Mouse (Mus musculus) spleen, adult 12 weeks (tissue): ENCODE data around the gene 2010300C02Rik.

Experiments
- DNase-seq: peaks from one replicate; pipeline ENCODE4 v3.0.0; 2022; ENCODE audit warnings: low spot score

2010300C02Rik gene

DNA sequence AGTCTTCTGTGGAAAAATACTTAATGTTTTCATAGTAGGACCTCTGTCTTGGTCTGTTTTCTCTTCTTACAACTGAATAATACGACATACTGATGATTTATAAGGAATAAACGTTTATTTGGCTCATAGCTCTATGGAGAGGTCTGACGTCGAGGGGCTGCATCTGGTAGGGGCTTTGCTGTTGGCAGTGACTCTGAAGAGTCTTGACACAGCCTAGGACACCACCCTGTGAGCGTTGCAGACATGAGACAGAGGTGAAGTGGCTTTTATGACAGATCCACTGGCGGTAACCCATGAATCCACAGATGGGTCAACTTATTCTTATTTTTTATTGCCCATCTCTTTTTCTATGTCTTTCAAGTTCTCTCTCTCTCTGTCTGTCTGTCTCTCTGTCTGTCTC is 52.5 kb downstream of the 2010300C02Rik start:
- no peak for DNase-seq

DNA sequence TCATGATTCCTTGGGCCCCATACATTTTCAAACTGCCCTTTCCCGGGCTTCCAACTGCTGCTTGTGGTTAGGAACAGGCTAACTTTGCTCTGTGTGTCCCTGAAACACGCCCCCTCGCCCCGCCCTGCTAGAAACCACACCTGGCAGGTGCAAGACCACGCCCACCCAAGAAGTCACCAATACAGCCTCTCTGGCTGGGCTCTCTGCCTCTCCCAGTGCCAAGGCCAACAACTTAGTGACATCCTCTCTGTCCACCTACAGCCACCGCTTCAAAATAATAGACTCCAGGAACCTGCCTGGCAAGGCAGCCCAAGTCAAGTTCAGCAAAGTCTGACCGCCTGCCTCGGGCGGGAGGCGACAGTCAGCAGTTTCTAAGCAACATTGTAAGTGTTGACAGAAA is 53.3 kb downstream of the 2010300C02Rik start:
- no peak for DNase-seq

DNA sequence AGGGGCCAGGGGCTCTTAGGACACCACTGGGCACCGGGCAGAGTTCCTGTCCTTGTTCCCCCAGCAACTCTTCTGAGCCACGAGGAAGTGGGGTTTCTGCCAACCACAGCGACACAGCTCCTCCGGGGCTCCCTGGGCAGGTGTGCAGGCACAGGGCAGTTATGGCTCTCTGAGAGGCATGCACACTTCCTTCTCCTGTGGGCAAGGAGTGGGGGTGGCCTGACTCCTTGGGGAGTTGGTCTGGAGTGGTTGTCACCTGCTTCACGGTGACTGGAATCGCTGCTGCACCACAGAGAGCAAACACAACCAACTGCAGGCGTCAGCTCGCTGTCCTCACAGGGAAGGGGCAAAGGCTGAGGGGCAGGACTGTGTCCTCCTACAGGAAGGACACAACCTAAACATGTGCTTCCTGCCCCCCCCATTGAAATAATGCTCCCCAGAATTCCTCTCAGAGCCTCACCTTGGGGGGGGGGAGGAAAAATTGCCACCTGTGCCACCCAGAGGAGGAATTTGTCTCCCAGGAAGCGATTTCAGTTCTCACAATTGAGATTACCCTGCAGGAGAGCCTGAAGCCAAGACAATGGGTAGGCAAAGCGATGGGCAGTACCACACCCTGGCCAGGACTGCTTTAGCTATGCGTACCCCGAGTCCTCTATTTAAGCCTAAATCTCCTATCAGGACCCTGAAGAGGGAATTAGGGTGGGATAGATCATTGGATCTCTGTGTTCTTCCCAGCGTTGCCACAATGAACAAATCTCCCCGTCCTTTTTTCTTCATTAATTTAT is 54.2 kb downstream of the 2010300C02Rik start:
- no peak for DNase-seq

DNA sequence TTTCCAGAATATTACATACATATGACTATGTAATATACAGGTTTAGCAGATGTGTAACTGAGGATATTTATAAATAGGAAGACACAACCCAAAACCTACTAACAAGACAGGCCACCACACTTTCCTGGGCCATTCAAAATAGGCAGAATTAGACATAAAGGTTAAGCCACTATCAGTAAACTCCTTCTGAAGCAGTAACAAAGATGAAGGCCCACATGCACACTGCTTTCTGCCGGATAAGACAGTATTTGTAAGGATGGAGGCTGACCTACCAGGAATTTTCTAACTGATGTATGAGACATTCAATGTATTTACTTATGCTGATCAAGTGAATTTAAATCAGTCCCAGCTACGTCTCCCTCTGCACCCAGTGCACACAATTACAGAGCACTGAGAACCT is 55.4 kb downstream of the 2010300C02Rik start:
- no peak for DNase-seq

DNA sequence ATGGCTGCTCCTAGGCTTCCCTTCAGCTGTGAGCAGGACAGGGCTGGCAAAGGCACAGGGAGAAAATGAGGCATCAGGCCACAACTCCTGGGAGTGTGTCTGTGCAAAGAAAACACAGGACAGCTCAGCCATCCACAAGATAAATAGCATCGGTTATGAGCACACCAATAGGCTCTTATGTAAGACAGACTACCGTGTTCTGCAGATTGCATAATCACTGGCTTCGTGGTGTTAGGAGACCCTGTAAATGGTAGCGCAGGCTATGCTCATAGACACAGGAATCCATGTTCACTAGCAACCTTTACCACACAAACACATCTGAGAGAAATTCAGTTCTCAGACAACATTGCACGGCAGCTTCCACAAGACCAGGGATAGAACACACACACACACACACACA is 56.3 kb downstream of the 2010300C02Rik start:
- DNase-seq, result no peak

DNA sequence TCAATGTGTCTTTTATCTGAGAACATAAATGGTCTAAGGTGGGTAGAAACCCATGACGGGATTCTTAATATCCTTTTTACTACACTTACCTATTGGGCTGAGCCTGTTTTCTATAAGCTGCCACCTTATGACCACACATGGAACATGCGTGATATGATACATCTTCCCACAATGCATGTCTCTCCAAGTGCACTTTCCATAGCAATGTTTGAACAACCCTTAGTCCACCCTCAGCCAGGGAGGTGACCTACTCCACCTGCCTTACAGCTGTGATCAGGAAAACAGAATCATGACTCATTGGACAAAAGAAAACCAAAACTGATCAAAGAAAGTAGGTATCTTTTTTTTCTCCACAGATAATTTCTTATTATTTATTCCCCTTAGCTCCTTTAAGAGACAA is 63.9 kb downstream of the 2010300C02Rik start:
- DNase-seq, result no peak

DNA sequence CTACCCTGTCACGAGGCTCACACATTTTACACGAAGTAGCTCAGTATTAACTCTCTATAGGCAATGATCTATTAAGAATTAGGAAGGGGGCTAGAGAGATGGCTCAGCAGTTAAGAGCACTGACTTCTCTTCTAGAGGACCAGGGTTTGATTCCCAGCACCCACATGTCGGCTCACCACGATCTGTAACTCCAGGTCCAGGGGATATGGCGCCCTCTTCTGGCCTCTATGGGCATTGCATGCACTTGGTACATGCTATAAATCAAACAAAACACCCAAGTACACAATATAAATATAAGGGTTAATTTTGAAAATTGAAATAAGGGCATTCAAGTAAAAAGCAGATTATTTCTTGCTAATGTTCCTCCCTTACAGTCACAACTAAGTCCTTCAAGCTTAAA is 65.9 kb downstream of the 2010300C02Rik start:
- no peak for DNase-seq

DNA sequence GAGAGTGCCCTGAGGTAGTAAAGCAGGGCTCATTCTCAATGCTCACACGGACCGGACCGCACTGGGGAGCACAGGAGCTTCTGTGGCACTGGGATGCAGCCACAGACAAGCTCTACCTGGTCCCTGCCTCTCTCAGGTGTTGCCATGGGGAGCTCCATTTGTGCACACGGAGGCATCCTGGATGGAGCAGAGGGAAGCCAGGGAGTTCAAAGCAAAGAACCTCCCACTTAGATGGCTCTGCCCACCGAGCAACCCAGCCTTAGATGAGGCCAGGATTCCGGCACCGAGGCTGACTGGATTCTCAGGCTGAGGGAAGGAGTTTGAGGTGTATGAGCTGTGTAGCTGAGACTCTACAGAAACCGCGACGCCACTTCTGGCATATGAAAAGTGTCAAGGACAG is 72.8 kb downstream of the 2010300C02Rik start:
- no peak for DNase-seq

DNA sequence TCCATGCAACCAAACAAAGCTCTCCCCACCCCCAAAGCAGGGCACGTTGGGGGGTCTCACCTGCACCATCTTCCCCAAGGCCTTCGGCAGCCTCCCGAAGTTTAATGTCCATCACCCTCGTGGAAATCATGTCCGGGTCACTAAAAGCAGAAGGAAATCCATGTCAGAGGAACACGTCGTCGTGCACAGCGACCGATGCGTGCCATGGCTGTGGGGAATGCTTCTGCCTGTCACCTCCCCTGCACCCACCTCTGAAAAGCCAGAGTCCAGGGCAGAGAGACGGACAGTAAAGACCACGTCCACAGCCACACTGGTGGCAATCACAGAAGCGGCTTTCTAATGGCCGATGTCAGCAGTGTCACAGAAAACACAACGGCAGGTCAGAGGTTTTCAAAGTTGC is 75.4 kb downstream of the 2010300C02Rik start:
- no peak for DNase-seq

DNA sequence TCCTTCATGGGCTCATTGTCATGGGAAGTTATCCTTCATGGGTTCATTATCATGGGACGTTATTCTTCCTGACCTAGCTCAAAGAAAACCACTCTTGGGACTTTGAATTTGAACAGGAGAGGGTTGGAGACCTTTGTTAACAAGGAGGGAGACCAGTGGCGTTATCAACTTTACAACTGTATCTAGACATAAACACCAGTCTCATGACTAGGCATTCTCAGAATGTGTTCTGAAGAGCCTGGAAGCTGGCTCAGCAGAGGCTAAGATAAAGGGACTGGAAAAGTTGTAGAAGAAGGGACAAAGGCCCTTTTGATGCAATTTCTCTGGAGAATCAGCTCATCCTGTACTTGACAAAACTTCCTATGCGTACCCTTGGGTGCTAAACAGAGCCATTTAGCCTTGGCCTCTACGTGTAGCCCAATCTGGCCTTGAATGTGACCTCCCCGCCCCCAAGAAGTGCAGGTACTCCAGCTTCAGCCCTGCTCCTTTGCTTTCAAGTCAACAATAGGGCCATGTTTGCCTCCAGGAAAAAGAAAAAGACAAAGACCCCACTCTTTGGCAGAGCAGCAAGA is 76.0 kb downstream of the 2010300C02Rik start:
- no peak for DNase-seq

DNA sequence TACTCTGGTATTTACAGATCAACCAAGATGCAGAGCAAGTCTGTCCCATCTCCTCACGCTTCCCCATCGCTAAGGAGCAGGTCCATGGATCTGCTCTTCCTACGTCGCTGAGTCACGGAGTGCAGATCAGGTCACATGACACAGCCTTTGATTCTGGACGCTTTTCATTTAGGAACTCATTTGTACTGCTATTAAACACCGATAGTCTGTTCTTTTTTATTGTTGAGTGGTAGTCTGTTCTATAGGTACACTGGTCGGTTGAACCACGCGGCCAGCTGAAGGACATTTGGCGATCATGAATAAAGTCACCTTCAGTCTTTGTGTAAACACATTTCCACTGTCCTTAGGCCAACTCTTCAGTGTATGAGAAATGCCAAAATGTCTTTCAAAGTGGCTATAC is 78.5 kb downstream of the 2010300C02Rik start:
- no peak for DNase-seq

DNA sequence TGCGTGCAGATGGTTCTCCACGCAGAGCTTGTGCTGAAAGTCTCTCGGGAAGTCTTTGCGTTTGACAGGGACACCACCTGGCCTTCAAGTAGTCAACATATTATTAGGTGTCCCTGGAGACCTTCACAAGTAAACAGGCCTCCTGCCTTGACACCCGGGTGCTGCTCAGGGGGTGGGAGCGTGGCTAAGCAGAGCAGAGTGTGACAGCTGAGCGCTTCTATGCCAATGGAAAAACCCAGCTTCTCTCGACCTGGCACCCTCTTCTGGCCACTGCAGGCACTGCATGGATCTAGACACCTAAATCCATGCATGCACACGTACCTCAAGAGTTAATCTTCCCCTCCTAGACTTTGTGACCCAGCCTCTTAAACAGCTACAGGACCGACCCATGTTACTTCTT is 80.8 kb downstream of the 2010300C02Rik start:
- peak; percentile 44 for DNase-seq

DNA sequence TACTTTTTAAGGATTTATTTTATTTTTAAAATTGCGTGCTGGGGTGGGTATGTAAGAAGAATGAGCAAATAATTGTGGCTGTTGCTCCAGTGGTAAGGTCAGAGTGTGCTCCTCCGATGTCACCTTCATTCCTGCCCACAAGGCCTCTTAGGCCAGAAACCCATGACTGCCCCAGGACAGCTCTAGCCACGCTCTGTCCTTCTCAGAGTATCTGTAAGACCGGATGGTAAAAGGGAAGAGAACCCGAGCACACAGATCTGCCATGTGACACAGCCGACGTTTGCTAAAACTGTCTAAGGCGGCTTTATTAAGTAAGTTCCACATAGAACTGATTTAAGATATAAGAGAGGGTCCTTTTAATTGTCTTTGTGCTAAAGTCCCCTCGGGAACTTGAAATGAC is 81.3 kb downstream of the 2010300C02Rik start:
- no peak for DNase-seq

DNA sequence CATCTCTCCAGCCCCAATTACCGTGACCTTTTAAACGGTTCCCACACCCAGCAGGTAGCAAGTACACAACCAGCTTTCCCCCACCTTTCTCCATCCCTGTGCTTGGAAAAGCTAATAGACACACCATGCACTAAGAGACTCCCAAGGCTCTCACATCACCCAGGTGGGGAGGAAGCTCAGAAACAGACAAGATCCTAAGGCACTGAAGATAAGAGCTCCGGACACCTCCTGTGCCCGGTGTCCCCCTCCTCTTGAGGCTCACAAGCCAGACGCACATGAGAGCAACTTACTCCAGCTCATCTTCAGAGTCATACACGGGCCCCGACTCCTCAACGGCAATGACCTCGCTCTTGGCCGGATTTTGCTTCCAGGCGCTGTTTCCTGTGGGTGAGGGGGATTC is 82.3 kb downstream of the 2010300C02Rik start:
- no peak for DNase-seq

DNA sequence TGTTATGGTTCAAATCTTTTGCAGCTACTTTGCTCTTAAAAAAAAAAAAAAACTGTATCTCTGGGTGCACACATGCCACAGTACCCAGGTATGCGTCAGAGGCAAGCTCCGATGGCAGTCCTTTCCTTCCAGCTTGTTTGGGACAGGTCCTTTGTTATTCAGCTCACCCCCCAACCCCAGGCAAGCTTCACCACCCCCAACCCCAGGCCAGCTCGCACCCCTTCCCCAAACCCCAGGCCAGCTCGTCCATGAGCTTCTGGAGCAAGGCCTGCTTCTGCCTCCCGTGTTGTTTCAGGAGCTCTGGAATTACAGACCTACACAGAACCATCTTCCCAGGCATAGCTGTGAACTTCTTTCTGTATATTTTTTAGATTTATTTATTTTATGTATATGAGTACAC is 83.1 kb downstream of the 2010300C02Rik start:
- no peak for DNase-seq

DNA sequence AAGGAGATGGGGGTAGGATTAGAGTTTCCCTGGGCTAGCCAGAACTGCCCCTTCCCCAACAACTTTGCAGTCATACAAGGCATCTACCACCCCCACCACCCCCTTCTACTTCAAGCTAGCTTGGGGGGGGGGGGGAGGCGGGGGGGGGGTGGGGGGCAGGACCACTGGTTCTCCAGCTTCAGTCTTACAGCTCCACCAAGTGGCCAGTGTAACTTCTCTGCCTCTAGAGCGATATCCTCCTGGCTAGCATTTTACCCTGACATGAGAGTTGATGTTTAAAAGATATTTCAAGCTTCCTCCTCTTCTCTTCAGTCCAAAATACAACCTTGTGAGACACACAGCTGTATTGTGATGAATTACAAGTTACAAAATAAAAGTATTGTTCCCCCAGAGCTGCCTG is 83.7 kb downstream of the 2010300C02Rik start:
- no peak for DNase-seq

DNA sequence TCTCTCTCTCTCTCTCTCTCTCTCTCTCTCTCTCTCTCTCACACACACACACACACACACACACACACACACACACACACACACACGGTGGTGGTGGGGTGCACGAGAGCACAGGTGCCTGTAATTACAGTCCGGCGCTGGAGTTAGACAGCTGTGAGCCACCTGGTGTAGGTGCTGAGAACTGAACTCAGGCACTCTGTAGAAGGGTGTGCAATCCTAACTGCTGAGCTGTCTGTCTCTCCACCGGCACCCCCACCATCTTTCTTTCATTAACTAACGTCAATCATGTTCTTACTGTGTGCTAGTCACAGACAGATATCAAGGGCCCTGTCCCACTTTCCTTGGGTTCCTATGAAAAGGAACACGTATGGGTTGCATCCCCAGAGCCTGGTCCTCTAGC is 84.2 kb downstream of the 2010300C02Rik start:
- DNase-seq, result no peak

DNA sequence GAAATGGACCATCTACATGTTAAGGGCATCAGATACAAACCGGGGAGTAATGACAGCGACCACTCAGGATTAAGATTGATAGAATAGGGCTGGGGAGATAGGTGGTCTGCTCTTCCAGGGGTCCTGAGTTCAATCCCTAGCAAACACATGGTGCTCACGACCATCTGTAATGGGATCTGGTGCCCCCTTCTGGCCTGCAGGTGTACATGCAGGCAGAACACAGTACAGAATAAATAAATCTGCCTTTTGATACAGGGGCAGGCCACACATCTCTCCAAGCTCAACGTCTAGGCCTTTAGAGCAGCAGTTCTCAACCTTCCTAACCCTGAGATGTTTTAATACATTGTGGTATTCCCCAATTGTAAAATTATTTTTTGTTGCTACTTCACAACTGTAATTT is 85.2 kb downstream of the 2010300C02Rik start:
- no peak for DNase-seq

DNA sequence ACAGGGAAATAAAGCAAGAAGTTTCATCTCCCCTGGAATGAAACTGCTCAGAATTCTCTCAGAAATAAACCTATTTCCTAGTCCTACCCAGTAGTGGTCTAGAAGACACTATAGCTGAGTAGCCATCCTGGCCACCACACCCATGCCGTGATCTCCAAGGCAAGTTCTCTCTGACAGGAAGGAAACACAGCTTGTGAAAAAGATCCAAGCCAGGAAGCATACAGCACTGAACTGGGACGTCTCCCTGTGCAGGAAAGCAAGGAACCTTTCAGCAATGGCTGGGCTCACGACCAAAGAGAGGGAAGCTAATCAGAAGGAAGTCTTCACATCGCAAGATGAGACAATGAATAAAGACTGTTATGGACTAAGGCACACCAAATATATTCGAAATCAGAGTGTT is 86.4 kb downstream of the 2010300C02Rik start:
- DNase-seq, result no peak

DNA sequence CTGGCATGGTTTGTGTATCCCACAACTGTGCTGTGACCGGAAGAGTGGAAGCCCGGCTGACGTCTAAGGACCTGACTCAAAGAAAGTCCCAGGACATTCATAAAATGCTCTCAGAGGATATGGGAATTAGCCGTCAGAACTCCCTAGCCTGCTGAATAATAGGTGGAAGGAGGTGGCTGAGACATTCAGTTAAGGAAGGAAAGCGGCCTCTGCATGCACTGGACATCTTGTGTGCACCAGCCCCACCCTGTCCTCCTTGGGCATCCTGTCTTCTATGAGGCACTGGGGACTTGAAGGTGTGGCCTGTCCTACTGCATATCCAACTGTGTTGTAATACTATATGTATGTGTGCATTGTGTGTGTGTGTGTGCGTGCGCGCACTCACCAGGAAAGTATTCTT is 87.5 kb downstream of the 2010300C02Rik start:
- no peak for DNase-seq

DNA sequence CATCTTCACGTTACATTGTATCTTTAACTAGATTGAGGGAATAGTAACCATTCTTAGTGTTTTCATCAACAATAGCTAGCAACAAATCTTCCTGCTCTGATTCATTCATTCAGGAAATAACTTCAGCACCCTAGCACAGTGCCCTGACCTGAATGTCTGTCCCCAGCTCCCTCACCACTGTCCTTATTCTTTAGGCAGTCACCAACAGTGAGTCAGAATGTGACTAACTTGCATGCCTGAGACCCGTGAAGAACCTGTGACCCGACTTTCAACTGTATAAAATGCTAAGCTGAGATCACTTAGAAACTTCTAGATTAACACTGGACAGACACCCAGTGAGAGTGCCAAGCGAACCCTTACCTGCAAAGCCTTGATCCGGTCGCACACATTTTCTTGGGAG is 88.4 kb downstream of the 2010300C02Rik start:
- no peak for DNase-seq

DNA sequence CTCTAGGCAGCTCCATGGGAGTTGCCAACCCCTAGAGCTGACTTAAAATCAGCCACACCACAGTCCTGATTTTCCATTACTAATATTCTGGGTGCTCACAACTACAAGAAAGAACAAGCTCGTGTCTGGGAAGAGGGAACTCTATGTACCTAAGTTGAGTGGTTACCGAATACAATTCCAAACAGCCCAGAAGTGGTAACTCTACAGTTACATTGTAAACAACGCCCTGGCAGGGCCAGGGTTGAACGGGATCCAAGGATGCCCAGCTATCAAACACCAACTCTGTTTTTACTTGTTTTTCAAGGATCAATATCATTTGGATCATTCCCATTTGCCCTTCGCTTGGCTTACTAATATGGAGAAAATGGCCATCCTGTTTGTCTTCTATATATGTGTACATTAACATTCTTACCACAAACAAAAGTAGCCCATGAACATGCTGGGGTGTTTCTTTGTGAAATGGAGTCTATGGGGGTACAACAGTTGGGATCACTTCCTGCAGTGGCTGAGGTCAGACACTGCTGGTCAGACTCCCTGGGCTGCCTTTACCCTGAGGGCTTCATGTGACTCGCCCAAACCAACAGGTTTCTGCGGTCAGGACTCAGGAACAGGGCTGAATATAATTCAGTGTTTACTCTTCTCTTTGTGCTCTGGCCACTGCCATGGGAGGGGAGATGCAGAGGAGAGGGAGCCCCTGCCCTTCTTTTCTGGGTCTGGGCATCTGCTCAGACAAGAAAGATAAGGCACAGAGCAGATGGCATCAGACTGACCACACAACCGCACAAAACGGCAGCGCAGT is 89.3 kb downstream of the 2010300C02Rik start:
- DNase-seq, result no peak

DNA sequence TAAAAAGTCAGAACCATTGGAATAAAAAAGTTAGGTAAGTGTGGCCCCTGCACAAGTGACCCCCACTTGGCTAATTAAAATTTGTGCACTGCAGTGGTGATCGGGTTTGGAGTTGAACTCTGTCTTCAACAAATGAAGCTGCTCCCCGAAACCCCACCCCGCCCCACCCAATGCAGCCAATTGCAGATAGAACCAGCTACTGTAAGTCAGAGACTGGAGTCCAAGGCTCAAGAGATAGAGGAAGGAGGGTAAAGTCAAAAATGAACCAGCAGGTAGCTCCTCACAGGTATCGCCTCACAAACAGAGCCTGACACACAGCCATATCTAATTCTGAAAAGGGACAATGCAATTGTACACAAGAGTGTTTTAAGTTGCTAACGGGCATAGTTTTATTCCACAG is 90.0 kb downstream of the 2010300C02Rik start:
- no peak for DNase-seq
